Mouse (Mus musculus) thymus, adult 2 months (tissue): ENCODE measurements around the gene Ric8a. TPM values are rescaled to one million over a fixed set of nuclear protein-coding genes. Genes with fewer than 3 reads are reported as not detected.

Experiments
- DNase-seq: peaks from one replicate; pipeline ENCODE4 v3.0.0; 2021
- H3K27ac ChIP-seq: fragments of 200-500 bp; 2 replicates; pipeline ENCODE4 v1.5.1; 2012; ENCODE audit warnings: low read length, control low read depth; ENCODE audit not compliant: control insufficient read depth, insufficient read depth
- H3K27me3 ChIP-seq: fragments of 200-500 bp; 2 replicates; pipeline ENCODE4 v1.6.1; 2012; ENCODE audit warnings: mild to moderate bottlenecking, low read length, moderate library complexity, mixed read lengths; ENCODE audit not compliant: control insufficient read depth, insufficient read depth
- H3K36me3 ChIP-seq: fragments of 200-500 bp; 2 replicates; pipeline ENCODE4 v1.6.1; 2012; ENCODE audit warnings: mild to moderate bottlenecking, low read length, moderate library complexity; ENCODE audit not compliant: control insufficient read depth, insufficient read depth
- H3K4me1 ChIP-seq: fragments of 200-500 bp; replicated peaks from 2 replicates; pipeline ENCODE4 v1.6.1; 2012; ENCODE audit warnings: low read length; ENCODE audit not compliant: control insufficient read depth, insufficient read depth
- H3K4me3 ChIP-seq: fragments of 200-500 bp; 2 replicates; pipeline ENCODE4 v1.5.1; 2012; ENCODE audit warnings: mild to moderate bottlenecking, low read length, control low read depth, moderate library complexity; ENCODE audit not compliant: control insufficient read depth, insufficient read depth
- CTCF ChIP-seq: fragments of 200-500 bp; IDR thresholded peaks from 2 replicates; pipeline ENCODE4 v1.5.1; 2012; ENCODE audit warnings: mild to moderate bottlenecking, control low read depth, low read length, moderate library complexity, borderline replicate concordance; ENCODE audit not compliant: control insufficient read depth, poor library complexity, insufficient read depth; ENCODE audit errors: extremely low read depth
- POLR2A ChIP-seq: fragments of 200-500 bp; IDR thresholded peaks from 2 replicates; pipeline ENCODE4 v1.6.1; 2012; ENCODE audit warnings: mild to moderate bottlenecking, low read length, control low read depth, moderate library complexity; ENCODE audit not compliant: control insufficient read depth, poor library complexity, insufficient read depth; ENCODE audit errors: extremely low read depth
- WGBS: fragments of 180-500 bp; shearing (Covaris S2); methylation state at CpG from one replicate; pipeline ENCODE4 v1.1.7; 2018; 5-methylcytosine and 5-hydroxymethylcytosine counted together
- polyA plus RNA-seq: library from polyadenylated mRNA; depleted of rRNA; stranded (reverse); fragments of >200 nt; gene quantifications from 2 replicates; pipeline ENCODE4 v1.2.3, GENCODE M21; 2012

The Ric8a gene
- polyA plus RNA-seq, 1 experiment, result 181 TPM

GRCm38 (mm10) chr7:140854483-140854882, 2.3 kb upstream of the Ric8a start:
- TF ChIP-seq CTCF, result no peak
- TF ChIP-seq POLR2A, result no peak
- Histone ChIP-seq H3K27ac (no peak overlapping the region), H3K4me1 (peaks cover 27% of the 10 kb centered on the region), H3K4me3 (no peak overlapping the region), H3K36me3 (peaks cover 7% of the 10 kb centered on the region; the same call in 1 of the 2 replicates), H3K27me3 (no peaks in the 10 kb centered on the region)
- WGBS, result 95% methylated on average over 18 of the region's 18 CpGs
- DNase-seq, result no peak

- H3K27ac ChIP-seq, result no peak overlapping the region
- H3K4me1 ChIP-seq, result peaks cover 27% of the 10 kb centered on the region
- WGBS, result 78% methylated on average over 9 of the region's 9 CpGs
- DNase-seq, result no peak
- peaks cover 8% of the 10 kb centered on the region; the same call in 1 of the 2 replicates for H3K36me3 ChIP-seq
- no peaks in the 10 kb centered on the region for H3K27me3 ChIP-seq
- no peak for TF ChIP-seq CTCF
- no peak for TF ChIP-seq POLR2A
- no peak overlapping the region for H3K4me3 ChIP-seq
Measured at GRCm38 (mm10) chr7:140855181-140855580, 1.6 kb upstream of the Ric8a start.

GRCm38 (mm10) chr7:140855860-140856784, 635 bp upstream of the Ric8a start, which contains the start of gene Gm45785:
TSS of gene Gm45785 (minus strand) at chr7:140856331.
- under 1% methylated on average over 51 of the region's 51 CpGs for WGBS
- H3K36me3 ChIP-seq, result peaks cover 15% of the 10 kb centered on the region

GRCm38 (mm10) chr7:140857550-140858505, 1.1 kb downstream of the Ric8a start, which contains the start of gene Bet1l:
TSS of gene Bet1l (minus strand) at chr7:140857577.
- peak; percentile 10 for DNase-seq
- no peak for TF ChIP-seq POLR2A
- no peak for TF ChIP-seq CTCF
- Histone ChIP-seq H3K36me3 (peaks cover 32% of the 10 kb centered on the region), H3K27me3 (no peaks in the 10 kb centered on the region), H3K4me3 (peak within 1 kb of the TSS; percentile 98), H3K27ac (peak within 1 kb of the TSS; percentile 77), H3K4me1 (peaks cover 27% of the 10 kb centered on the region)
- WGBS, result 13% methylated on average over 40 of the region's 40 CpGs

More at GRCm38 (mm10) chr7:140855860-140856784, 635 bp upstream of the Ric8a start, which contains the start of gene Gm45785:
- TF ChIP-seq POLR2A, result peak; percentile 14
- no peak for TF ChIP-seq CTCF
- Histone ChIP-seq H3K27me3 (no peaks in the 10 kb centered on the region), H3K4me3 (peak within 1 kb of the TSS; percentile 98), H3K27ac (peak within 1 kb of the TSS; percentile 77), H3K4me1 (peaks cover 27% of the 10 kb centered on the region)
- DNase-seq, result peak; percentile 57

- Histone ChIP-seq H3K4me1 (peaks cover 27% of the 10 kb centered on the region), H3K36me3 (peaks cover 34% of the 10 kb centered on the region), H3K4me3 (no peak overlapping the region), H3K27ac (no peak overlapping the region), H3K27me3 (no peaks in the 10 kb centered on the region)
- TF ChIP-seq POLR2A (no peak), CTCF (no peak)
- WGBS, result 89% methylated on average over 8 of the region's 8 CpGs
- no peak for DNase-seq
Measured at GRCm38 (mm10) chr7:140858746-140859145, 2.0 kb downstream of the Ric8a start.

GRCm38 (mm10) chr7:140859997-140860396, 3.2 kb downstream of the Ric8a start:
- Histone ChIP-seq H3K4me3 (no peak overlapping the region), H3K4me1 (peaks cover 25% of the 10 kb centered on the region), H3K27me3 (no peaks in the 10 kb centered on the region), H3K27ac (no peak overlapping the region), H3K36me3 (peaks cover 39% of the 10 kb centered on the region)
- TF ChIP-seq CTCF (no peak), POLR2A (no peak)
- 85% methylated on average over 6 of the region's 6 CpGs for WGBS
- no peak for DNase-seq
